Comparison of ENCODE assay signal across 16 mouse cellular contexts in the genomic region with DNA sequence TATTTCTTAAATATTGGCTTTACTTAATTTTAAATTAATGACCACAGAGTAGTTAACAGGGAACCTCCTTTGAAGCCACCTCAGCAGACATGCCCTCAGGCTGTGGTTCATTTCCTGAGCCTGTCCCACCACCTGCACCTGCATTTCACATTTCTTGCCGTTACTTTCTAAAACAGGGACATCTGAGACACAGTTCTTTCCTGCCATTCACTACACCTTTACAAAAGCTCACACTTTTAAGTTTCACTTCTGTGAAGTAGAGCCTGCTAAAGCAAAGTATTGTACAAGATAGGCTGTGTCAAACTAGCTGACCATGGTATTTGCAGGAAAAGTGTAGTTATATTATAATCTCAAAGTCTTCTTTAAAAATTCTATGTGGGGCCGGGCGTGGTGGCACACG. TPM values are rescaled to one million over a fixed set of nuclear protein-coding genes. Genes with fewer than 3 reads are reported as not detected.
DNase-seq lines count a peak whose midpoint lies in the region.
"Had no signal": no experiment of that assay in that cellular context is flagged by ENCODE, and none has a peak within 500 bp of the region (broad histone marks: within the 10 kb centered on the region; RNA-seq: fewer than 3 reads in every experiment).

No protein-coding gene starts in this region.

- no peaks in the 10 kb centered on the region for H3K27me3 ChIP-seq in splenic B cell, adult 2 months (ENCODE audit: control insufficient read depth, insufficient read depth, low read length, poor library complexity, severe bottlenecking)
- H3K27me3 ChIP-seq: forebrain, embryonic 15.5 days; heart, embryonic 13.5 days; hindbrain, embryonic 15.5 days had no signal

- H3K36me3 ChIP-seq in splenic B cell, adult 2 months (ENCODE audit: control insufficient read depth, insufficient read depth, low read length, poor library complexity, severe bottlenecking) = no peaks in the 10 kb centered on the region
- H3K36me3 ChIP-seq: hindbrain, embryonic 15.5 days had no signal

- peak; percentile 1 for DNase-seq in T-cell, adult 2 months (ENCODE audit: low spot score)
- peak; percentile 26 for DNase-seq in splenic B cell, adult 2 months (ENCODE audit: low read depth, low spot score)
- peak; percentile 20 to 39 for DNase-seq in thymus, postnatal 10 days (ENCODE audit: low spot score in 2 of 2)
- DNase-seq in thymus, postnatal 4 days = peak; percentile 37
- DNase-seq in lung, postnatal 36 days = no peak
- no peak for DNase-seq in gastrocnemius, postnatal 10 days
- no peak for DNase-seq in layer of hippocampus, adult 8-10 months (ENCODE audit: low spot score in 2 of 2)
- DNase-seq: adrenal gland, postnatal 14 days; B cell, adult 2 months; cerebellum, adult 18-20 months; cerebellum, adult 9-11 months; heart, adult 2 months; heart, postnatal 36 days had no signal

RNA-seq across cellular contexts. Expression of gene Rps6kb1, which starts 5.8 kb away (rescaled TPM):
- 10 to 100 TPM; 36.8 to 43.3 TPM for total RNA-seq in gastrocnemius, postnatal 10 days (2021)
- 10 to 100 TPM; 36.8 to 41.2 (median 39.4) TPM for total RNA-seq in layer of hippocampus, adult 8-10 months (2022)

RNA-seq across cellular contexts. Expression of gene Tubd1, which starts 6.0 kb away (rescaled TPM):
- total RNA-seq in gastrocnemius, postnatal 10 days (2021) = 1 to 10 TPM; 3.5 to 3.7 TPM
- total RNA-seq in layer of hippocampus, adult 8-10 months (2022) = 1 to 10 TPM; 5.2 to 7.9 (median 7.1) TPM

RNA-seq across cellular contexts. Expression of gene Rnft1, which starts 54.3 kb away (rescaled TPM):
- 10 to 100 TPM; 43.5 to 55.6 TPM for total RNA-seq in gastrocnemius, postnatal 10 days (2021)
- 10 to 100 TPM; 26.3 to 34.8 (median 27.0) TPM for total RNA-seq in layer of hippocampus, adult 8-10 months (2022)

Comparison
In these comparisons a context has a peak if more than half of its experiments do, and no peak if none do; other contexts are left out.
1. DNase-seq: peak in T-cell, adult 2 months (single experiment), splenic B cell, adult 2 months (single experiment), thymus, postnatal 10 days (2 of 2) and thymus, postnatal 4 days (single experiment); none in lung, postnatal 36 days (single experiment), gastrocnemius, postnatal 10 days (single experiment) and layer of hippocampus, adult 8-10 months (0 of 2).